Mouse (Mus musculus) C2C12 (cell line): Measurements from ENCODE around the gene Prrc2a.

Experiments
- CEBPB ChIP-seq: IDR thresholded peaks from one replicate; pipeline ENCODE4 v1.6.1; 2011; ENCODE audit warnings: low read depth, mild to moderate bottlenecking, control low read depth, moderate library complexity
- CTCF ChIP-seq: IDR thresholded peaks from one replicate; pipeline ENCODE4 v1.5.1; 2011; ENCODE audit not compliant: control insufficient read depth, insufficient read depth, insufficient read length

- no peak for TF ChIP-seq CEBPB
- TF ChIP-seq CTCF: no peak
These were observed 24.5 kb upstream of the Prrc2a start for GRCm38 (mm10) chr17:35189186-35189585.
